Mouse (Mus musculus): Measurements from ENCODE around the gene Il4ra. TPM values are rescaled to one million over a fixed set of nuclear protein-coding genes. Genes with fewer than 3 reads are reported as not detected.

Gene Il4ra
- polyA plus RNA-seq, 1 experiment from 2014 or later, result 5.6 TPM

- 72% methylated on average over 3 of the region's 3 CpGs for WGBS
These were observed 8.4 kb upstream of the Il4ra start for GRCm38 (mm10) chr7:125543497-125543896.

GRCm38 (mm10) chr7:125545331-125545730, 6.6 kb upstream of the Il4ra start:
- ATAC-seq, result no peak
- H3K9ac ChIP-seq (ENCODE audit: low read depth, low read length), result no peak overlapping the region
- no peak overlapping the region for H3K4me3 ChIP-seq (ENCODE audit: low read length)
- H3K27ac ChIP-seq (ENCODE audit: low read depth, low read length), result no peak overlapping the region
- no peaks in the 10 kb centered on the region for H3K4me1 ChIP-seq (ENCODE audit: control insufficient read depth, insufficient read depth, low read depth, low read length)
- no peaks in the 10 kb centered on the region for H3K27me3 ChIP-seq (replicated peaks; ENCODE audit: control insufficient read depth, insufficient read depth, low read length)
- no peaks in the 10 kb centered on the region for H3K36me3 ChIP-seq (ENCODE audit: control insufficient read depth, insufficient read depth, low read length)
- H3K4me2 ChIP-seq (ENCODE audit: low read length), result no peak overlapping the region
- 88% methylated on average over 7 of the region's 7 CpGs for WGBS
- H3K9me3 ChIP-seq (ENCODE audit: control insufficient read depth, low read length), result no peaks in the 10 kb centered on the region

More at GRCm38 (mm10) chr7:125543497-125543896, 8.4 kb upstream of the Il4ra start:
- H3K27me3 ChIP-seq (replicated peaks; ENCODE audit: control insufficient read depth, insufficient read depth, low read length), result no peaks in the 10 kb centered on the region
- H3K9me3 ChIP-seq (ENCODE audit: control insufficient read depth, low read length), result no peaks in the 10 kb centered on the region
- H3K27ac ChIP-seq (ENCODE audit: low read depth, low read length), result no peak overlapping the region
- ATAC-seq, result no peak
- H3K4me2 ChIP-seq (ENCODE audit: low read length), result no peak overlapping the region
- no peaks in the 10 kb centered on the region for H3K4me1 ChIP-seq (ENCODE audit: control insufficient read depth, insufficient read depth, low read depth, low read length)
- no peaks in the 10 kb centered on the region for H3K36me3 ChIP-seq (ENCODE audit: control insufficient read depth, insufficient read depth, low read length)
- H3K4me3 ChIP-seq (ENCODE audit: low read length), result no peak overlapping the region
- no peak overlapping the region for H3K9ac ChIP-seq (ENCODE audit: low read depth, low read length)

- Histone ChIP-seq H3K9ac (ENCODE audit: low read depth, low read length) (no peak overlapping the region), H3K36me3 (ENCODE audit: control insufficient read depth, insufficient read depth, low read length) (no peaks in the 10 kb centered on the region), H3K4me2 (ENCODE audit: low read length) (no peak overlapping the region), H3K4me1 (ENCODE audit: control insufficient read depth, insufficient read depth, low read depth, low read length) (peaks cover 7% of the 10 kb centered on the region), H3K27ac (ENCODE audit: low read depth, low read length) (no peak overlapping the region), H3K4me3 (ENCODE audit: low read length) (no peak overlapping the region), H3K9me3 (ENCODE audit: control insufficient read depth, low read length) (no peaks in the 10 kb centered on the region), H3K27me3 (replicated peaks; ENCODE audit: control insufficient read depth, insufficient read depth, low read length) (no peaks in the 10 kb centered on the region)
- no peak for ATAC-seq
- WGBS, result 89% methylated on average over 6 of the region's 6 CpGs
These were observed 5.2 kb upstream of the Il4ra start for GRCm38 (mm10) chr7:125546727-125547126.

- Histone ChIP-seq H3K27me3 (replicated peaks; ENCODE audit: control insufficient read depth, insufficient read depth, low read length) (no peaks in the 10 kb centered on the region), H3K36me3 (ENCODE audit: control insufficient read depth, insufficient read depth, low read length) (no peaks in the 10 kb centered on the region), H3K9ac (ENCODE audit: low read depth, low read length) (no peak overlapping the region), H3K4me2 (ENCODE audit: low read length) (no peak overlapping the region), H3K4me3 (ENCODE audit: low read length) (no peak overlapping the region), H3K9me3 (ENCODE audit: control insufficient read depth, low read length) (no peaks in the 10 kb centered on the region), H3K27ac (ENCODE audit: low read depth, low read length) (no peak overlapping the region), H3K4me1 (ENCODE audit: control insufficient read depth, insufficient read depth, low read depth, low read length) (peaks cover 8% of the 10 kb centered on the region)
- no peak for ATAC-seq
- 89% methylated on average over 8 of the region's 8 CpGs for WGBS
These were observed 2.0 kb upstream of the Il4ra start for GRCm38 (mm10) chr7:125549916-125550315.

- Histone ChIP-seq H3K36me3 (ENCODE audit: control insufficient read depth, insufficient read depth, low read length) (no peaks in the 10 kb centered on the region), H3K4me3 (ENCODE audit: low read length) (no peak overlapping the region), H3K27ac (ENCODE audit: low read depth, low read length) (no peak overlapping the region), H3K9ac (ENCODE audit: low read depth, low read length) (no peak overlapping the region), H3K4me2 (ENCODE audit: low read length) (no peak overlapping the region), H3K4me1 (ENCODE audit: control insufficient read depth, insufficient read depth, low read depth, low read length) (peaks cover 8% of the 10 kb centered on the region), H3K9me3 (ENCODE audit: control insufficient read depth, low read length) (no peaks in the 10 kb centered on the region), H3K27me3 (replicated peaks; ENCODE audit: control insufficient read depth, insufficient read depth, low read length) (no peaks in the 10 kb centered on the region)
- WGBS, result 73% methylated on average over 6 of the region's 6 CpGs
- ATAC-seq, result no peak
These were observed 989 bp upstream of the Il4ra start for GRCm38 (mm10) chr7:125550881-125551381.

GRCm38 (mm10) chr7:125552851-125553555, 1.1 kb downstream of the Il4ra start:
- H3K4me3 ChIP-seq (ENCODE audit: low read length), result peak overlapping the region; percentile 60; the same call in 1 of the 2 replicates
- H3K4me1 ChIP-seq (ENCODE audit: control insufficient read depth, insufficient read depth, low read depth, low read length), result peaks cover 8% of the 10 kb centered on the region
- ATAC-seq, result no peak
- no peaks in the 10 kb centered on the region for H3K27me3 ChIP-seq (replicated peaks; ENCODE audit: control insufficient read depth, insufficient read depth, low read length)
- peak overlapping the region; percentile 71; the same call in 1 of the 2 replicates for H3K9ac ChIP-seq (ENCODE audit: low read depth, low read length)
- peak overlapping the region; percentile 96 for H3K4me2 ChIP-seq (ENCODE audit: low read length)
- no peaks in the 10 kb centered on the region for H3K9me3 ChIP-seq (ENCODE audit: control insufficient read depth, low read length)
- H3K36me3 ChIP-seq (ENCODE audit: control insufficient read depth, insufficient read depth, low read length), result no peaks in the 10 kb centered on the region
- 77% methylated on average over 11 of the region's 11 CpGs for WGBS
- H3K27ac ChIP-seq (ENCODE audit: low read depth, low read length), result no peak overlapping the region

GRCm38 (mm10) chr7:125553653-125554428, 1.9 kb downstream of the Il4ra start:
- Histone ChIP-seq H3K4me2 (ENCODE audit: low read length) (no peak overlapping the region; the same call in 1 of the 2 replicates), H3K4me1 (ENCODE audit: control insufficient read depth, insufficient read depth, low read depth, low read length) (peaks cover 8% of the 10 kb centered on the region), H3K9ac (ENCODE audit: low read depth, low read length) (no peak overlapping the region), H3K4me3 (ENCODE audit: low read length) (no peak overlapping the region), H3K27me3 (replicated peaks; ENCODE audit: control insufficient read depth, insufficient read depth, low read length) (no peaks in the 10 kb centered on the region), H3K27ac (ENCODE audit: low read depth, low read length) (no peak overlapping the region), H3K9me3 (ENCODE audit: control insufficient read depth, low read length) (no peaks in the 10 kb centered on the region), H3K36me3 (ENCODE audit: control insufficient read depth, insufficient read depth, low read length) (no peaks in the 10 kb centered on the region)
- 86% methylated on average over 13 of the region's 13 CpGs for WGBS
- no peak for ATAC-seq

- no peak for ATAC-seq
- Histone ChIP-seq H3K27me3 (replicated peaks; ENCODE audit: control insufficient read depth, insufficient read depth, low read length) (no peaks in the 10 kb centered on the region), H3K4me3 (ENCODE audit: low read length) (no peak overlapping the region), H3K4me2 (ENCODE audit: low read length) (no peak overlapping the region), H3K9ac (ENCODE audit: low read depth, low read length) (no peak overlapping the region), H3K9me3 (ENCODE audit: control insufficient read depth, low read length) (no peaks in the 10 kb centered on the region), H3K27ac (ENCODE audit: low read depth, low read length) (no peak overlapping the region), H3K36me3 (ENCODE audit: control insufficient read depth, insufficient read depth, low read length) (no peaks in the 10 kb centered on the region), H3K4me1 (ENCODE audit: control insufficient read depth, insufficient read depth, low read depth, low read length) (peaks cover 8% of the 10 kb centered on the region)
- 88% methylated on average over 9 of the region's 9 CpGs for WGBS
These were observed 2.7 kb downstream of the Il4ra start for GRCm38 (mm10) chr7:125554456-125555114.
